Mouse (Mus musculus): Measurements from ENCODE around the gene Ppp1r8. TPM values are rescaled to one million over a fixed set of nuclear protein-coding genes. Genes with fewer than 3 reads are reported as not detected.
"Not testable (repeated sequence)": the region's sequence is repeated elsewhere in the genome, so short reads cannot be mapped to it uniquely, and the experiment has no call there.

Ppp1r8 gene
- polyA plus RNA-seq, 1 experiment from 2014 or later = 37.5 TPM

DNA sequence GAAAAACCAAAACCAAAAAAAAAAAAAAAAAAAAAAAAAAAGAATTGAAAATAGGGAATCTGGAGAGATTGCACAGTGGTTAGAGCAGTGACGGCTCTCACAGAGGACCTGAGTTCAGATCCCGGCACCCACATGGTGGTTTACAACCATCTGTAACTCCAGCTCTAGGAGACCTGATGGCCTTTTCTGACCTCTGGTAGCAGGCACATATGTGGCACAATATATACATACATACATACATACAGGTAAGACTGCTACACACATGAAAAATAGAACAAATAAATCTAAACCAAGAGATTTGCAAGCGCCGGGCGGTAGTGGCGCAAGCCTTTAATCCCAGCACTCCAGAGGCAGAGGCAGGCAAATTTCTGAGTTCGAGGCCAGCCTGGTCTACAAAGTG lies 39.1 kb downstream of the Ppp1r8 start:
- Histone ChIP-seq H3K4me2 (ENCODE audit: low read length) (no peak overlapping the region), H3K9ac (ENCODE audit: low read depth, low read length) (no peak overlapping the region), H3K4me3 (replicated peaks; ENCODE audit: low read depth, low read length) (no peak overlapping the region), H3K27ac (no peak overlapping the region), H3K4me1 (replicated peaks; ENCODE audit: insufficient read depth, low read length) (no peaks in the 10 kb centered on the region), H3K36me3 (ENCODE audit: insufficient read depth, low read length) (no peaks in the 10 kb centered on the region), H3K27me3 (ENCODE audit: insufficient read depth, low read length) (no peaks in the 10 kb centered on the region), H3K9me3 (replicated peaks; ENCODE audit: low read length) (no peaks in the 10 kb centered on the region)
- ATAC-seq (replicated peaks; ENCODE audit: low FRiP score, low read depth) = no peak
- 96% methylated on average over 7 of the region's 7 CpGs for WGBS
- no peak for TF ChIP-seq CTCF (IDR thresholded peaks at IDR 0.05; ENCODE audit: low read depth)
- no peak for DNase-seq (ENCODE audit: low spot score)

DNA sequence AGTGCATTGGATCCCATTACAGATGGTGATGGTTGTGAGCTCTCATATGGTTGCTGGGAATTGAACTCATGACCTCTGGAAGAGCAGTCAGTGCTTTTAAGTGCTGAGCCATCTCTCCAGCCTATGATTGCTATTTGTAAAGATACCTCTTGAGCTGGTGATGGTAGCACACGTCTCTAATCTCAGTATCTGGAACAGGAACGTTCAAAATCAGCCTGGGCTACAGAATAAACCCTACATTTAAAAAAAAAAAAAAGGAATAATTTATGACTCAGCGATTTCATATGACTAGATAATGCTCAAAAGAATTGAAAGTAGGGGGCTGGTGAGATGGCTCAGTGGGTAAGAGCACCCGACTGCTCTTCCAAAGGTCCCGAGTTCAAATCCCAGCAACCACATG lies 39.8 kb downstream of the Ppp1r8 start:
- H3K27ac ChIP-seq = no peak overlapping the region
- no peaks in the 10 kb centered on the region for H3K9me3 ChIP-seq (replicated peaks; ENCODE audit: low read length)
- no peaks in the 10 kb centered on the region for H3K27me3 ChIP-seq (ENCODE audit: insufficient read depth, low read length)
- no peak for ATAC-seq (replicated peaks; ENCODE audit: low FRiP score, low read depth)
- no peaks in the 10 kb centered on the region for H3K36me3 ChIP-seq (ENCODE audit: insufficient read depth, low read length)
- H3K4me2 ChIP-seq (ENCODE audit: low read length) = no peak overlapping the region
- no peaks in the 10 kb centered on the region for H3K4me1 ChIP-seq (replicated peaks; ENCODE audit: insufficient read depth, low read length)
- 88% methylated on average over 5 of the region's 5 CpGs for WGBS
- no peak overlapping the region for H3K9ac ChIP-seq (ENCODE audit: low read depth, low read length)
- no peak for DNase-seq (ENCODE audit: low spot score)
- no peak for TF ChIP-seq CTCF (IDR thresholded peaks at IDR 0.05; ENCODE audit: low read depth)
- no peak overlapping the region for H3K4me3 ChIP-seq (replicated peaks; ENCODE audit: low read depth, low read length)

DNA sequence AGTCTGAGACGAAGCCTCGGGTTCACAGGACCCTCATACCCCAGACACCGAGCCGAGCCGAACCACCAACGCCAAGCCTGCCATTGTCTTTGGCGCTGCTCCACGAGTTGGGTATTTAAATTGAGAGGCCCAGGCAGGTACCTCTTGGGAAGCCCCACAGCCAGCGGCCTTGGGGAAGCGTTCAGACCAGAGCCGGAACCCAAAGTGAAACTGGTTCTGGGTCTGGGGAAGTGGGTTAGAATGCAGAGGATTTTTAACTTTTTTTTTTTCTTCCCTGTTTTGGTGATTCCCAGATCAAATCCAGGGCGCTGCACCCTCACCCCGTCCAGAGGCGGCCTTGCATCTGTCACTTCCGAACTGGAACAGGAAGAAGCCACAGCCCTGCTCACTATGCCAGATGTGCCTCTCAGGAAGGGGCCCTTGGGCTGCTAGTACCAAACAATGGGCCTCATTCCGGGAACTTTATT lies 40.8 kb downstream of the Ppp1r8 start:
- no peaks in the 10 kb centered on the region for H3K4me1 ChIP-seq (replicated peaks; ENCODE audit: insufficient read depth, low read length)
- 68% methylated on average over 16 of the region's 16 CpGs for WGBS
- H3K27ac ChIP-seq = peak overlapping the region; percentile 54; the same call in 1 of the 2 replicates
- H3K9me3 ChIP-seq (replicated peaks; ENCODE audit: low read length) = no peaks in the 10 kb centered on the region
- H3K4me2 ChIP-seq (ENCODE audit: low read length) = no peak overlapping the region
- peak; percentile 21 for DNase-seq (ENCODE audit: low spot score)
- H3K27me3 ChIP-seq (ENCODE audit: insufficient read depth, low read length) = no peaks in the 10 kb centered on the region
- H3K36me3 ChIP-seq (ENCODE audit: insufficient read depth, low read length) = no peaks in the 10 kb centered on the region
- no peak overlapping the region for H3K4me3 ChIP-seq (replicated peaks; ENCODE audit: low read depth, low read length)
- no peak for TF ChIP-seq CTCF (IDR thresholded peaks at IDR 0.05; ENCODE audit: low read depth)
- ATAC-seq (replicated peaks; ENCODE audit: low FRiP score, low read depth) = no peak
- no peak overlapping the region for H3K9ac ChIP-seq (ENCODE audit: low read depth, low read length)

DNA sequence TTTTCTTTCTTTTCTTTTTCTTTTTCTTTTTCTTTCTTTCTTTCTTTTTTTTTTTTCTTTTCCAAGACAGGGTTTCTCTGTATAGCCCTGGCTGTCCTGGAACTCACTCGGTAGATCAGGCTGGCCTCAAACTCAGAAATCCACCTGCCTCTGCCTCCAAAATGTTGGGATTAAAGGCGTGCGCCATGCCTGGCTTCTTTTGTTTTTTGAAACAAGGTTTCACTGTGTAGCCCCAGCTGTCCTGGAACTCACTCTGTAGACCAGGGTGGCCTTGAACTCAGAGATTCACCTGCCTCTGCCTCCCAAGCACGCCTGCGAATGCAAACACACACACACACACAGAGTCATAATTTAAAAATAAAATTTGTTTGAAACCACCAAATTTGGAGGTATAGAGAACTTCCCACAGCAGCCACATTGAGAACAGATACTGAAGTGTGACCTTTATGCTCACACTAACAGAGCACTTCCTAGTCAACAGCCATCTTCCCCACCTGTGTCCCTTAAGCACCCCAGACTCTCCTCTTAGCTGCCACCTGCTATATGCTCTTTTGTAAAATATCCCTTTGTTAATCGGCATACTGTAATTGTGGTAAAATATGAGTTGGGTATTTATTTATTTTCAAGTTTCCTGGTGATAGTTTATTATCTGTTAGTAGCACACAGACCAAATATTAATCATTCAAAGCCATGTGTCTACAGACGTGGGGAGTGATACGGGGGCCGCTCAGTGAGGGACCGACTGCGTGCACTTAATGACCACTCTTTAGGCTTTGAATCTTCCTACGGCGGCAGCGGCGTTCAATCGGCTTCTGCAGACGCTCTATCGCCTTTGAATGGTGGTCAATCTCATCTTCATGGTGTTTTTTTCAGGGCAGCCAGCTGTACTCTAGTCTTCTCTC lies 41.5 kb downstream of the Ppp1r8 start:
- Histone ChIP-seq H3K9me3 (replicated peaks; ENCODE audit: low read length) (no peaks in the 10 kb centered on the region), H3K4me2 (ENCODE audit: low read length) (no peak overlapping the region), H3K4me1 (replicated peaks; ENCODE audit: insufficient read depth, low read length) (no peaks in the 10 kb centered on the region), H3K27ac (0 out of 2 replicates have a peak overlapping the region, but pooled peaks have one; percentile 54), H3K27me3 (ENCODE audit: insufficient read depth, low read length) (no peaks in the 10 kb centered on the region), H3K36me3 (ENCODE audit: insufficient read depth, low read length) (no peaks in the 10 kb centered on the region), H3K9ac (ENCODE audit: low read depth, low read length) (no peak overlapping the region), H3K4me3 (replicated peaks; ENCODE audit: low read depth, low read length) (no peak overlapping the region)
- no peak for TF ChIP-seq CTCF (IDR thresholded peaks at IDR 0.05; ENCODE audit: low read depth)
- DNase-seq (ENCODE audit: low spot score) = no peak
- WGBS = 89% methylated on average over 18 of the region's 18 CpGs
- no peak for ATAC-seq (replicated peaks; ENCODE audit: low FRiP score, low read depth)

DNA sequence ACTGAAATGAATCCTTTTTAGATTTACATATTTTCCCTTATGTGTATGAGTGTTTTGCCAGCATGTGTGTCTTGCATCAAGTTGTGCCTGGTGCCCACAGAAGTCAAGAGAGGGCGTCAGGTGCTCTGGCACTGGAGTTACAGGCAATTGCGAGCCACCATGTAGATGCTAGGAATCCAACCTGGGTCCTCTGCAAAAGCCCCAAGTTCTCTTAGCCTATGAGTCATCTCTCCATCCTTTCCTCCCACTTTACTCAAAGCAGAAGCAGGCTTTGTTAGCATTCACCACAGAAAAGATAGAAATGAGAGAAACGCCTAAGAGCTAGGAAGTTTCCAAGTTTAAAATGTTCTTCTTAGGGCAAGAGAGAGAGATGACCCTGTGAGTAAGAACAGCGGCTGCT lies 43.1 kb downstream of the Ppp1r8 start:
- no peak for TF ChIP-seq CTCF (IDR thresholded peaks at IDR 0.05; ENCODE audit: low read depth)
- no peak overlapping the region for H3K27ac ChIP-seq
- H3K9me3 ChIP-seq (replicated peaks; ENCODE audit: low read length) = no peaks in the 10 kb centered on the region
- H3K9ac ChIP-seq (ENCODE audit: low read depth, low read length) = no peak overlapping the region
- H3K4me2 ChIP-seq (ENCODE audit: low read length) = no peak overlapping the region
- no peak for DNase-seq (ENCODE audit: low spot score)
- H3K27me3 ChIP-seq (ENCODE audit: insufficient read depth, low read length) = no peaks in the 10 kb centered on the region; the same call in 1 of the 2 replicates
- no peaks in the 10 kb centered on the region for H3K4me1 ChIP-seq (replicated peaks; ENCODE audit: insufficient read depth, low read length)
- ATAC-seq (replicated peaks; ENCODE audit: low FRiP score, low read depth) = no peak
- 88% methylated on average over 4 of the region's 4 CpGs for WGBS
- no peaks in the 10 kb centered on the region for H3K36me3 ChIP-seq (ENCODE audit: insufficient read depth, low read length)
- H3K4me3 ChIP-seq (replicated peaks; ENCODE audit: low read depth, low read length) = no peak overlapping the region

DNA sequence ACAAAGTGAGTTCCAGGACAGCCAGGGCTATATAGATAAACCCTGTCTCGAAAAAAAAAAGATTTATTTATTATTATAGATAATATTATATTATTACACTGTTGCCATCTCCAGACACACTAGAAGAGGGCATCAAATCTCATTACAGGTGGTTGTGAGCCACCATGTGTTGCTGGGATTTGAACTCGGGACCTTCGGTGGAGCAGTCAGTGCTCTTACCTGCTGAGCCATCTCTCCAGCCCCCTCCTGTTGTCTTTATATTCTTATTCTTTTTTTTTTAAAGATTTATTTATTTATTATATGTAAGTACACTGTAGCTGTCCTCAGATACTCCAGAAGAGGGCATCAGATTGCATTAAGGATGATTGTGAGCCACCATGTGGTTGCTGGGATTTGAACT lies 44.3 kb downstream of the Ppp1r8 start:
- H3K4me1 ChIP-seq (replicated peaks; ENCODE audit: insufficient read depth, low read length) = not testable (repeated sequence)
- WGBS = 85% methylated on average over 3 of the region's 3 CpGs

More for the DNA sequence above, 44.3 kb downstream of the Ppp1r8 start:
- not testable (repeated sequence) for ATAC-seq (replicated peaks; ENCODE audit: low FRiP score, low read depth); H3K4me3 ChIP-seq (replicated peaks; ENCODE audit: low read depth, low read length); H3K36me3 ChIP-seq (ENCODE audit: insufficient read depth, low read length); H3K9me3 ChIP-seq (replicated peaks; ENCODE audit: low read length); H3K4me2 ChIP-seq (ENCODE audit: low read length); H3K9ac ChIP-seq (ENCODE audit: low read depth, low read length); DNase-seq (ENCODE audit: low spot score); H3K27ac ChIP-seq; H3K27me3 ChIP-seq (ENCODE audit: insufficient read depth, low read length)
